Mouse (Mus musculus) heart, adult 11 months (tissue): Measurements from ENCODE around the gene Reln.

ENCODE experiments used
- DNase-seq: peaks from one replicate; pipeline ENCODE4 v3.0.0; 2022

Reln gene

GRCm38 (mm10) chr5:22208311-22209021 lies 136.0 kb downstream of the Reln start:
- no peak for DNase-seq

GRCm38 (mm10) chr5:22197926-22198325 lies 146.6 kb downstream of the Reln start:
- no peak for DNase-seq

GRCm38 (mm10) chr5:22196891-22197290 lies 147.6 kb downstream of the Reln start:
- DNase-seq = no peak

GRCm38 (mm10) chr5:22196476-22196875 lies 148.0 kb downstream of the Reln start:
- DNase-seq = no peak

GRCm38 (mm10) chr5:22195352-22195941 lies 149.1 kb downstream of the Reln start:
- no peak for DNase-seq

DNA sequence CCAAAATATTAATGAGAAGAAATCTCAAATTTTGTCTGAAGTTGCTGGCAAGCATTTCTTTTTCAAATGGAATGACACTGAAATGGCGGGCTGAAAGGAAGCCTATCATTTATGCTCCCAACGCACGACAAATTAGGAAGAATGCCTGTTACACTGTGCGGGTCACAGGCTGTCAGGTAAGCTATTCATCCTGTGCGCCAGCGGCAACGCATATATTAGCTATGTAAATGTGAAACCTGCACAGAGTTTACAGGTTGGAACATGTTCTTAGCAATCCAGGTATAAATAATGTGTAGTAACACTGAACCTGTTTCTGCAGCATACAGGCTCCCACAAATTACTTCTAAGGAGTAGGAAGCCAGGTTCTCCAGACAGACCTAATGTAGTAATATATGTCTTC lies 152.7 kb downstream of the Reln start:
- DNase-seq = no peak

- no peak for DNase-seq
These were observed 154.2 kb downstream of the Reln start for GRCm38 (mm10) chr5:22190333-22190732.

GRCm38 (mm10) chr5:22187599-22187998 lies 156.9 kb downstream of the Reln start:
- no peak for DNase-seq

DNA sequence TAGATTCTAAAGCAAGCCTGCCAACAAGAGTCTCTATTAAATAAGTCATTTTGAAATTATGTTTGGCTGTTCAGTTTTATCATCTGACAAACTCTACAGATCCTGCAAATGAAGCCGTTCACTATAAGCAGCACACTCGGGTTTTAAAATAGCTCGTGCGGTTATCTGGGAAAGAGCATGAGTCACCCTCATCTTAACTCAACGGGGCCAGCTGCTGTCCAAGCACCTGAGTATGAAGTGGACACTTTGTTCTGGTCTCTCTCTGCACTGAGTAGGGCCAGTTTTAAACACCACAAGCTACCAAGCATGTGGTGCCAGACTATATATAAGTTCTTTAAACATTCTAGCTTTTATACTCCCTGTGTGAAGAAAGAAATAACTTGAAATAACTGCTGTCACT lies 168.0 kb downstream of the Reln start:
- no peak for DNase-seq

DNA sequence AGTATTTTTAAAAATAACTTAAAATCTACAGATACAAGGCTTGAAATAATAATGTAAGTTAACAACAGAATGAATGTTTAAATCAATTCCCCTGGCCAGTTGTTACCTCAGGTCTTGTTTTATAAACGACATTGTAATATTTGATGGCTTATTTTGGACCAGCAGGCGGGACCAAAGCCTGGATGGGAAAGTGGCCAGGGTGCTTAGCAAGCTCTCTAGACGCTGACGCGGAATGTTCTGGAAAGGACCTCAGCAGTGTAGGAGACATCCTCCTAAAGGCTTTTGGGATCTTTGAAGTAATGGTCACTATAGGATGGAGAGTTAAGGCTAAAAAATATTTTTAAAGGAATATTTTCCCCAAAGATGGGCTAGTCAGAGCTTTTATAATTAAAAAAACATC lies 173.2 kb downstream of the Reln start:
- no peak for DNase-seq

GRCm38 (mm10) chr5:22164060-22164934 lies 180.2 kb downstream of the Reln start:
- peak; percentile 51 for DNase-seq

GRCm38 (mm10) chr5:22160935-22161334 lies 183.6 kb downstream of the Reln start:
- peak; percentile 66 for DNase-seq

GRCm38 (mm10) chr5:22158754-22159153 lies 185.7 kb downstream of the Reln start:
- DNase-seq = peak; percentile 25

DNA sequence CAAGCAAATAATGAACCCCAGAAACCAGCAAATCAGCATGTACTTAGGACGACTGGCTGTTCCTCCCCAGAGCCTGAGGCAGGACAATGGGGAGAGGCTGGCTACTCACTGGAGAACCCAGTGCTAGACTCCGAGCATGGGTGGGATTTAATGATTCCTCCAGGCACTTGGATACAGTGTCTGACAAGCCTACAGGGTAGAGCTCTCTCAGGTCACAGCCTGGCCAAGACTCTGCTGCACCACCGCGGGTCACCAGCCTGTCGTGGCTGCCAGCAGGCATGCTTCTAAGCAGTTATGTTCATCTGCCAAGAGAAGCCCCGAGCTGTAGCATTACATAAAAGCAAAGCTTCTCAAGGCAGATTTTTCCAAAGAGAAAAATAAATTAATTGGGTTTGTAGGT lies 190.9 kb downstream of the Reln start:
- peak; percentile 78 for DNase-seq

DNA sequence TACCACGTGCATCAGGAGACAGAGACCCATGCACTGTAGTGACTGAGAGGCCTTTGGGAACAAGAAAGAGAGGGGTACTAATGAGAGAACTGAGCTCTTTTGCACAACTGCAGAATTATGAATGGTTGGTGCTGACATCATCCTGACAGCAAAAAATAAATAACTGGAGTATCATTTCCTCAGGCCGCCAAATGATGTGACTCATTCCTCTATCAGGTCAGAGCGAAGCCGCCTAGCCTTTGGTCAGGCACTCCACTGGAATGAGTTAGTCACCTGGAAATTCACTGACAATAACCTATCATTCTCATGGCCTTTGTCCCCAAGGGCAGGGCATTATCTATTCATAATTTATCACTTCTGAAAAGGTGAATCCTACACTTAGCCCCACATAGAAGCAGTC lies 202.7 kb downstream of the Reln start:
- DNase-seq = no peak

DNA sequence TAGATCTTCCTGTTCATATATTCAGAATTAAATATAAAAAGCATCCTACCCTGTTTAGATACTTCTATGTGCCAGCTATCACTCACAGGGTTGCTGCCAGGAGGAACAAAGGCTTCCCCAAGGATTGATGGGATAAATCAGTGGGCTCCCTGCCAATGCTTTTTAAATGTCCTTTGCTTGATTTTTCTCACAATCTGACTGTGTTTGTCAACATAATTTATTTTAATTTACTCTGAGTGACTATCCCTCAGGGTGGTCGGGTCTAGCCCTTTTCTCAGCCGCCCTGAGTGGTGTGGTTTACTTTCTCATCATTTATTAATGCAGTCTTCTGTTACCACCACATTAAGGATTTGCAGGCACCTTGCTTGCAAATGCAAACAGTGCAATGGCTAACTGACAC lies 205.5 kb downstream of the Reln start:
- no peak for DNase-seq

DNA sequence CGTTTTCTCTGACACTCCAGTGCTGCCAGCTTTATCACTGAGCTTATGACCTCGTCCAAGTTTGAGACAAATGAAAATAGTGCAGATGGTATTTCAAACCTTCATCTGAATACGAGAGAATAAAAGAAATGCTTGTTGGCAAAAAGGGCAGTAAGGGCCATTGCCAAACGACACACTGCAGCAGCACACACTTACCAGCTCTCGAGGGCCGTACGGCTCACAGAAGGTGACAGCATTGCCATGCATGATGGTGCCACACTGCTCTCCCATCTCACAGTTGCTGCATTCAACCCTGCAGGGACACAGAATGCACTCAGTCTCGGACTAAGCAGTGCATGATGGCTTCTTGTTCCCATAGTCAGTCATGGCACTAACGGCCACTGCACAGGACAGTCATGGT lies 210.1 kb downstream of the Reln start:
- DNase-seq = no peak

DNA sequence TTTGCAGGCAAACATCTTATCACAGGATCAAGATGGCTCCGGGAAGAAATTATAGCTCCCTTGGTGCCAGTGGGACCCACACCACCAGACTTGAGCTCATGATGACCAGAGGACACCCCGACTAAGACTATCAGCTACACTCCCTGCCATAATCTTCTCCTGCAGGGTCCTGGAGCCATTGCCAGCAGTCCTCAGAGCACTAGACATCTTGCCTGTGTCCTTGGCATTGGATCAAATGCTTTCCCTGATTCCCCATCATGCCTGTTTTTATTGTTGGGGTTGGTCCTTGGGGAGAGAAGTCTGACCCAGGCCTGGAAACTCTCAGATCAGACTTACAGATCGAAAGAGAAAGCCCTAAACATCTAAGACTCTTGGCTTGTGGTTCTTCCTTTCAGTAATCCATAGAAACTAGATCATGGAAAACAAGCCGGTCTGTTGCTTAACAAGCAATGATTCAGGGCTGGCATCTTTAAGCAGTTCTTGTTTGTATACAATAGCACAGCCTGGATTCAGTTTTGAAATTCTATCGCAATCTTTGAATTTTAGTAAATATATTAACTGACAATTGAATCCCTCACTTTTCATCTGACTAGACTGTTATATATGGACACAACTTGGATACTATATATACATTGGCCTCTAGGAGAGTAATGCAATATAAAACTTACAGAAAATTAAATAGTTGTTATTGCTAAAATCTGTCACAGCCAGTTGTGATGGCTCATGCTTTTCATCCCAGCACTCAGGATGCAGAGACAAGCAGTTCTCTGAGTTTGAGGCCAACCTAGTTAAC lies 212.6 kb downstream of the Reln start:
- no peak for DNase-seq

DNA sequence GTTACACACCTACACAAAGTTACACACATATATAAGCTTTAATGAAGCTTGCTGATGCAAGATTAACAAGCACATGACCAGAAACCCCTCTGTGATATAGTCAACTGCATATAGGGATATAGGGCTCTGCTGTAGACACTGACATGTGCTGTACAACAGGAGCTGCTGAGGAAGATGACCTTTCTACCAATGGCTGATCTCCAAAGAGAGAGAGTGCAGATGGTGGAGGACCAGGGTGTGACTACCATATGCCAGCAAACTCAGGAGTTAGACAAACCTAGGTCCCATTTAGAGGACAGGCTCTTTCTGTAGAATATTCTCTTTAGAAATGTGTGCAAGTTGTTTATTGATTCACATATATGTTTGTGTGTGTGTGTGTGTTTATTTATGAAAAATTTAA lies 216.9 kb downstream of the Reln start:
- DNase-seq = no peak

DNA sequence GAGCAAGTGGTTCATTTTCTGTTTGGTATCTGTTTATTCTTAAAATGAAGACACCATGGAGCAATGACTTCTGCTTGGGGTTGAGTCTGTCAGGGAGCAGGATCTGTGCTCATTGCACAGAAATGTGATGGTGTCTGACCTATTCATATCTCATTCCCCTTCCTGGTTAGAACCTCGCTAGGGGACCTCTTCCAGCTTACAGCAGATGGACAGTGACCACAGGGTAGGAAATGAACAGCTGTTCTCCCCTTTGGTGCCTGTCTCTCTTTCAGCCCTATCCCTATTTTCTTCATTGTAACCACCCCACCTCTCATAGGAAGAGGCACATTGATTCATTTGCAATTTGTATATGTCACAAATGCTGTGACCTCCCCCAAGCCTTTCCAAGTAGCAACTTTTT lies 225.2 kb downstream of the Reln start:
- DNase-seq = no peak

- no peak for DNase-seq
These were observed 226.0 kb downstream of the Reln start for GRCm38 (mm10) chr5:22118456-22118855.

DNA sequence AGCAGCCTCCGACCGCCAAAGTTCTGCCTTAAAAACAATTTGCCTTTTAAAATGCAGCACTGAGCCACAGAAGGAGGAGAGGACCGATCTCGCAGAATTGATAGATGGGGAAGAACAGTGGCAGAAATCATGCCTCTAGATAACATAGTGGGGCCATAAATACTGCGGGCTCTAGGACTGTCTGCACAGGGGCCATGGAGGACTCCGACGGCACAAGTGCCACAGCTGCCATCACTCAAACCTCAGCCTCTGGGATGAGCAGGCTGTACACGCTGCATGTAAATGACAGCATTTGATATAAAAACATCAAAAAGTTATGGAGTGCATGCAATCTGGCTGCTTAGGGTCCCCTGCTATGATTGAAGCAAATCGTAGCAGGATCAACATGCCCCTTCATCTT lies 227.6 kb downstream of the Reln start:
- DNase-seq = no peak
